Mouse (Mus musculus): ENCODE data around the gene Mtus2.

DNA sequence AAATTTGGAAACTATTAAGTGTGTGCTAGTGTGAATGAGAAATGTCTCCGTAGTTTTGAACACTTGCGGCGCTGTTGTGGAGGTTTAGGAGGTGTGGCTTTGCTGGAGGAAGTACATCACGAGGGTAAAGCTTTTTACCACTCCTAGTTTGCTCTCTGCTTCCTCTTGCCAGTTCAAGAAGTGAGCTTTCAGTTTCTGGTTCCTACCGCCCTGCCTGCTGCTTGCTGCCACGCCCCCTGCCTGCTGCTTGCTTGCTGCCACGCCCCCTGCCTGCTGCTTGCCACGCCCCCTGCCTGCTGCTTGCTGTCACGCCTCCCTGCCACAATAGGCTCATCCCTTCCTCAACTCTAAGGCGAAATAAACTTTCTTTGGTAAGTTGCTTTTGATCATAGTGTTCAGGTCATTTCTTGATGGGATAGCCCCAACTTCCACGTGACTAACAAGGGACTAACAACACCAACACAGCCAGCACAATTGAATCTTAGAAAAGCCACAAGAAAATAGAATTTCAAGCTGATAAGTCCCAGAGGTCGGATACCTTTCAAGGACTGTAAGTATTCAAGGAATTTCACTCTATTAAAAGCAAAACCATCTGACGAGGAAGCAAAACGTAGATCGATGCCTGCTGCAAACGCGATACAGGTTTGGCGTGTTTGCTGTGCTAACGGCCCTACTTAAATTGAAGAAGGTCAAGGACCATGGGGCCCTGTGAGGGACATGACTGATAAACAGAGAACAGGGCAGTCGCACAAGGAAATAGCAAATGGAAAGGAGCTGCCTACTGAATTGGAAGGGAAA lies 35.7 kb downstream of the Mtus2 start:
- TF ChIP-seq CTCF (IDR thresholded peaks at IDR 0.05; ENCODE audit: borderline replicate concordance, control insufficient read depth, extremely low read depth, insufficient read depth, low read length, poor library complexity) (no peak), POLR2A (IDR thresholded peaks at IDR 0.05; ENCODE audit: control insufficient read depth, extremely low read depth, insufficient read depth, low read length, poor library complexity) (no peak)
